Mouse (Mus musculus) kidney, postnatal 4 days (tissue): ENCODE results near the gene Ccdc120.
"Not testable (repeated sequence)": the region's sequence is repeated elsewhere in the genome, so short reads cannot be mapped to it uniquely, and the experiment has no call there.

Source experiments
- DNase-seq, 2 experiments: peaks; one replicate each; pipeline ENCODE4 v3.0.0; 2021; ENCODE audit warnings: mixed read lengths in 2 of 2

The Ccdc120 gene

DNA sequence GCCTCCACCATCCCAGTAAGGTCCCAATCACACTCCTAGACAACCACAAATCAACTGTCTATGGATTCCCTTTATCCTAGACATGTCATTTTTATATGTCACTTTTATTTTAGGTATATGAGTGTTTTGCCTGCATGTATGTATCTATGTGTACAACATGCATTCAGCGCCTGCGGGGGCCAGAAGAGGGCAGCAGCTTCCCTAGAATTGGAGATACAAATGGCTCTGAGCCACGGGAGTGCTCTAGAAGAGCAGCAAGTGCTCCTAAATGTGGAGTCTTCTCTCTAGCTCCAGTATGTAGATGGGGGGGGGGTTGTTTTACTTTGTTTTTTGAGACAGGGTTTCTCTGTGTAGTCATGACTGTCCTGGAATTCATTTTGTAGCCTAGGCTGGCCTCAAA lies 2.9 kb upstream of the Ccdc120 start:
- DNase-seq: peak in 1 of 2 experiments; percentile 40

DNA sequence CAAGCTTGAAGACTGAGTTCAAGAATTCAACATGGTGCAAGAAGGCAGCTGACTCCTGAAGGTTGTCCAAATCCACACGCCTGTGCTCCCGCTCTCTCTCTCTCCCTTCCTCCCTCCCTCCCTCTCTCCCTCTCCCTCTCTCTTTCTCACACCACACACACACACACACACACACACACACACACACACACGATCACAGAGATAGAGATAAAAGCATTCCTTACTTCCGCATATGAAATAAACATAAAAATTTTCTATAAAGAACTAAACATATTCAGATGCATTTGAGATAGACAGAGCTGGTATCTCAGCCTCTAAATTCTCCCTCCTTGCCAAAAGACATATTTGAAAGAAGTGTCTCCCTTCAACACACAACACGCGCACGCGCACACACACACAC lies 5.3 kb downstream of the Ccdc120 start:
- DNase-seq: no peak

DNA sequence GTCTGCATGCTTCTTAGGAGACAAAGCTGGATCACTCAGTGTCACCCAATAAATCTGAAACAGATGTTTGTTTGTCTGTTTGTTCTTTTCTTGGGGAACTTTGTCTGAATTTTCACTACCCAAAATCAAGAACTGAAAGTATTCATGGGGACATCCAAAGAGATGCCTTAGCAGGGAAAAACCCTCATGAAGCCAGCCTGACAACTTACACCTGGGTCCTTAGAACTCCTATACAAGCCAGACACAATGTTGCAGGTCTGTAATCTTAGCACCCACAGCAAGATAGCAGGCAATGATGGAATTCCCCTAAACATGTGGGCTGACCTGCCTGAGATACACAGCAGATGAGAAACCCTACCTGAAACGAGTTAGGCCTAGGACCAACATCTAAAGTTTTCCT lies 5.8 kb downstream of the Ccdc120 start:
- no peak for DNase-seq

DNA sequence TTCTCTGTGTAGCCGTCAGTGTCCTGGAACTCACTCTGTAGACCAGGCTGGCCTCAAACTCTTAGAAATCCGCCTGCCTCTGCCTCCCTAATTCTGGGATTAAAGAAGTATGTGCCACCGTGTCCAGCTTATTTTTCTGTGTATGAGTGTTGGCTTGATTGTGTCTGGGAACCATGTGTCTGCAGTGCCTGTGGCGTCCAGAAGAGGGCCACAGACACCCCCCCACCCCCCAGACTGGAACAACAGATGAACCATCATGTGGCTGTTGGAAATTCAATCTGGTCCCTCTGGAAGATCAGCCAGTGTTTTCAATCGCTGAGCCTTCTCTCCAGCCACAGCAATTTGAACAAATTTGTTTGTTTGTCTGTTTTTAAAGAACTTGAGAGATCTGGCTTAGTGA lies 7.2 kb downstream of the Ccdc120 start:
- DNase-seq: no peak

DNA sequence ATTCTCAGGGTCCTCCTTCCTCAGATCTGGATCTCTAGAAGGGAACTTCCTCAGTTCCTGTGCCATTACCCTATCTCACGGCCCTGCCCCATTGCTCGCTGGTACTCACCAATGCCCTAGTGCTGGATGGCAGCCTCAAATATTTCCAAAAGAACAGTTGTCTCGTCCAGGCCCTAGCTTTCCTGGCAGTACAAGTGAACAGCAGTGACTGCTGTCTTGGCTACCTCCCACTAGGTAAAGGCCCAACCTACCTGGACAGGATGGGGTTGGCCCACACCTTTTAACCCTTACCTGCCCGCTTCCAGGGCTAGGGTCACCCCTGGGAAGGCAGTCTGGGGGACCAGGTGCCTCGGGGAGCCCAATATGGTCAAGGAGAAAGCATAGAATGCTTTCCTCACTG lies 9.6 kb downstream of the Ccdc120 start:
- DNase-seq: no peak

DNA sequence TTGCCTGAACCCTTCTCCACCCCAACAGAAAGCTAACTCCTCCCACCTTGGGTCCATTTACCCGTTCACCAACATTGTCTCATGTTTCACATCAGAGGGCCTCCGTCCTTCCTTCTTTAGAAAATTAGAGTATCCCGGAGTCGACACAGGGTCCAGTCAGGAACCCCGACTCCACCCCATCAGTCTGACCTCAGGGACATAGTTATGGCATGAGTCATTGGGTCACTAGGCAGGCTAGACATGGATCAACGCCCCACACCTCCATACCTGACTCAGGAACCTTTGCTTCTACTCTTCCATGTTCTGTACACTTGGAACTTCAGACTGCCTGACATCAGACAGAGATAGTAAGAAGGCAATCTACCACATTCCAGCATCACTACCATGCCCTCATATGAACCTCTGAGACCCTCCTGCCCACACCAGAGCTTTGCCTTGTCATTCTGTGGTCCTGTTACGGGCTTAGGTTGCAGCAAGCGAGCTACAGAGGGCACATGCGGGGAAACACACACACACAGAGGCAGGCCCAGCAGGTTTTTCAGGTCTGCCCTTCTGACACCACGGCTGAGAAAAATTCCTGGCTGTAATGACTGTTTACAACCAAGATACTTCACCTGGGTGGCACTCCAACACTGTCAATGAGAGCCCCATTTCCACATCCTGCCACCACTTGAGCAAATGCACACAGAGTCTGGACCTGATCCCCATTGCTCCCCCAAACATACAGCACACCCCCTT lies 10.5 kb downstream of the Ccdc120 start:
- peak; percentile 24 to 48 for DNase-seq

DNA sequence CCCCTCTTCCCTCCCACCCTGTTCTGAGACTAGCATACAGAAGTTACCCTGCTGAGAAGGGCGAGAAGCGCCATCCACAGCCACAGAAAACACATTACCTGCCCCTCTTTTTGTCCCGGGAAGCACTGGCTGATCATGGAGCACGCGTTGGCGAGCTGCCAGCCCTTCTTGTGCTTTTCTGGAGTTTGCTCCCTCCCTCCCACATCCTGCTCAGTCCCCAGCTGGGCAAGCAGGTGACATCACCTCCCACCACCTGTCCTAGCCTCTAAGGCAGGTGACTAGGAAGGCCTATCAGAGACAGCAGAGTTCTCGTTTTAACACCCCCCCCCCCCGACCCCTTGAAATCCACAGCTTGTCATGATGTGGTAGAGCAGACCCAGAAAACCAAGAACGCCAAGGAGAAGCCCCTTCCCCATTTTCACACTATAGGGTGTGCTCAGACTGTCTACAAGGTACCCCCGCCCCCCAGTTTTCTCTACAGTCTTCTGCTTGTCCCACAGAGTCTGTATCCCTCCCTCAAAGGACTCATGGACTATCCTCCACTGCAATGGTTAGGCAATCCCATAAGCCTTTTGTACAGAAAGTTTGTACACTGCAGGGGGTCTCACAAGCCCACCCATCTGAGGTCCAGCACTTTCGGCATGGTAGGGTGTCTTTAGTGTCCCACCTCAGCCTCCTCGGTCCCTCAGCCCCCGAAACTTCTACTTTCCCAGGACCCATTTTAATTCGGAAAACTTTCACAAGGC lies 11.2 kb downstream of the Ccdc120 start:
- DNase-seq: peak; percentile 80 to 89

DNA sequence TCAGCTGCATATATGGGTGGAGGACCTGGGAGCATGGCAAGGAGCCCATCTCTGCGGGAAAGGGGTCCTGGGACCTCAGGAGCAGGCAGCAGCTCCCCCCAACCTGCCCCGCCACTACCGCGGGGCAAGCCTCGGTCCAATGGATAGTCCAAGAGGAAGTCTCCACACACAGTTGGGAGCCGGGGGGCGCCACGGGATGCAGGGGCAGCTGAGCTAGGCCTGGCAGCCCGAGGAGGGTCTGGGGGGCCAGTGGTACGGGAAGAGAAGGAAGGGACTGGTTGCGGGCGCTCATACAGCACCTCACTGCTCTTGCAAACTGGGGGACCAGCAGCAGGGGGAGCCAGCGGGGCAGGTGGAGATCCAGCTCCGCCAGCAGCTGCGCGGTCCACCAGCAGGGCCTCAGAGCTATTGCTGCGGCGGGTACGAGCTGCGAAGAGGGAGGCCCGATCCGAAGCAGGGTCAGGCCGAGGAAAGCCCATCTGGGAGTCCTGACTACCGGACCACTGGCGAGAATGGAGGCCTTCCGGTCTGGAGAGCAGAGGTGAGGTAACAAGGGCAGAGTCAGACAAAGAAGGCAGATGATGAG lies 17.0 kb downstream of the Ccdc120 start:
- peak; percentile 86 to 89 for DNase-seq

DNA sequence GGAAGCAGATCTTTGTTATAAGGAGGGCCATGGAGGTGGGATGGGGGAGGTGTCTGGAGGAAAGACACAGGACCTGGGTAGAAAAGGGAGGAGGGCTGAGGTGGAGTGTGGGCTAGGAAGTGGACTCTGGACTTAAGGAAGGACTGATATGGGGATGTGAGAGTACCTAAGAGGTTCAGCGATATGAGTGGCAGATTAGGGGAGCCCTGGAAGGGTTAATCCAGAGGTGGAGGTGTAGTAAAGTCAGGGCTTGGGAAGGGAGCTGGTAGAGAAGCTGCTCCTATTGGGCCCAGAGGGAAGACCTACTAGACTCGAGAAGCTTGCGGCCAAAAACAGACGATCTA lies 21.8 kb downstream of the Ccdc120 start:
- DNase-seq: no peak

DNA sequence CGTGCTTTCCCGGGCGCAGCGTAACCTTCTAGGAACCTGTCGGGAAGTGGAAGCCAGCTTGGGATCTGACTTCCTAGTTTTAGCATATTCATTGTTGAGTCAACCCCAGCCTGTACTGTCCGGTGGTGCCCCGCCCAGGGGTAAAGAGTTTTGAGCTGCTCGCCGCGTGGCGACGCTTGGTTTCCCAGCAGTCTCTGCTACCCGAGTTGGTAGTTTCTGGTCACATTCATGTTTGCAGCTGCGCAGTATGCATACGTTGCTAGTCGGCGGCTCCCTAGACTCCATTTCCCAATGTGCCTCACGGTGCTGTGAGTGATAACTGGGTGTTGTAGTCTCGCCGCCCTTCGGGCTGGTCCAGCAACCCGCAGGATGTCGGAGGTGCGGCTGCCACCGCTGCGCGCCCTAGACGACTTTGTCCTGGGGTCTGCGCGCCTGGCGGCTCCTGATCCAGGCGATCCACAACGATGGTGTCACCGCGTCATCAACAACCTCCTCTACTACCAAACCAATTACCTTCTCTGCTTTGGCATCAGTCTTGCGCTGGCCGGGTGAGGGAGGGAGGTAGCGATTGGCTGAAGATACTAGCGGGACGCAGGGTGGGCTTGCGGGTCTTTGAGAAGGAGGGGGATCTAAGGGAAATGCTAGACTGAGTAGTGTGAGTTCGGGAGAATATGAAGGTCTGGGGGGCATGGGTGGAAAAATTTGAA lies 22.3 kb downstream of the Ccdc120 start, which contains the start of gene Praf2:
TSS of gene Praf2 (plus strand) at position 225 of the 707 bp plus-strand sequence.
- peak; percentile 78 to 82 for DNase-seq

DNA sequence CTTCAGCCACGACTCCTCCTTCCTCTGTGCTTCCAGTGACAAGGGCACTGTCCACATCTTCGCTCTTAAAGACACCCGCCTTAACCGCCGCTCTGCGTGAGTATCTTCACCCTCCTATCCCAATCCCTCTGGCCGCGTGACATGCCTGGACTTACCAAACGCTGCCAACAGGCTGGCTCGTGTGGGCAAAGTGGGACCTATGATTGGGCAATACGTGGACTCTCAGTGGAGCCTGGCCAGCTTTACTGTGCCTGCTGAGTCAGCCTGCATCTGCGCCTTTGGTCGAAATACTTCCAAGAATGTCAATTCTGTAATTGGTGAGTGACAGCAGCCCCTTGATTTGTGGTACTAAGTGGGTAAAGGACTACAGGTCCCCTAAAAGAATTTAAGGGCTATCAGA lies 23.5 kb downstream of the Ccdc120 start:
- no peak for DNase-seq

DNA sequence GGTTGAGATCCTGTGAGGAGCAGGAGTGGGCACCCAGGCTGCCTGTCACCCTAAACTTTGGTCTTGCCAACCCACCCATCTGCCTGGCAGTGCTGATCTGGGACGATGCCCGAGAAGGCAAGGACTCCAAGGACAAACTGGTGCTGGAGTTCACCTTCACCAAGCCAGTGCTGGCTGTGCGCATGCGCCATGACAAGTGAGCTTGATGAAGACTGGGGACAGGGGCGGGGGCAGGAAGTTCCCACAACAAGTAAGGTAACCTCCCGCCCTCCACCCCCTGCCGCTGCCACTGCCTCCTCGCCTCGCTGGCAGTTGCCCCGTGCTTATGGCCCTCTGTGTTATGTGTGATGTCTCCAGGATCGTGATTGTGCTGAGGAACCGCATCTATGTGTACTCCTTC lies 24.9 kb downstream of the Ccdc120 start:
- DNase-seq: no peak

DNA sequence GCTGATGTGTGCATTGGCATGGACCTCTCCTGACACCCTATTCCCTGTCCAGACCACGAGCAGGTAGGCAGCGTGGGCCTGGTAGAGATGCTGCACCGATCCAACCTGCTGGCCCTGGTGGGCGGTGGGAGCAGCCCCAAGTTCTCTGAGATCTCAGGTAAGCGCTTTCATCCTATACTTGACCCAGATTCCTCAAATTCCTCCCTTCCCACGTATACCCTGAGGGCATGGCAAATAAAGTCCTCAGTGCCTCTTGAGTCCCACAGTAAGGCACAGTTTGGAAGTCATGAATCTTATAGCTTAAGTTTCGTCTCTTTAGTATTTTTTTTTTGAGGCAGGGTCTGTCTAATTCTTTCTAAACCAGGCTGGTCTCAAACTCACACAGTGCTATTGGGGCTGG lies 26.6 kb downstream of the Ccdc120 start:
- no peak for DNase-seq

DNA sequence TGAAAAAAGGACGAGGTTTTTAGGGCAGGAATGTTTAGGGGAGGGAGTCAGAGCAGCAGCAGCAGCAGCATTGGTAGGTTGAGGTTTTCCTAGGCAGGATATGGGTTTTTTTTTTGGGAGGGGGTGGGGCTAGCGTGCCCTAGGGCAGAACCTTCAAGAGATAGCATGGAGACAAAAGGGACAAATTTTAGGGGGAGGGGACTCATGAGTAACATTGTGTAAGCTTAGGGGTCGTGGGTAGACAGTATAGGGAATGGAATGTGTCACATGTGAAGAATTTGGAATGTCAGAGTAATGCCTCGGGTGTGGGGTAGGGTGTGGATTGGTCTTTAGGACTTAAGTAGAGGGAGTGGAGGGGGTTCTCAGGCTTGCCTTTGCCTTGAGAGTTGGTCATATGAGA lies 28.0 kb downstream of the Ccdc120 start:
- no peak for DNase-seq

DNA sequence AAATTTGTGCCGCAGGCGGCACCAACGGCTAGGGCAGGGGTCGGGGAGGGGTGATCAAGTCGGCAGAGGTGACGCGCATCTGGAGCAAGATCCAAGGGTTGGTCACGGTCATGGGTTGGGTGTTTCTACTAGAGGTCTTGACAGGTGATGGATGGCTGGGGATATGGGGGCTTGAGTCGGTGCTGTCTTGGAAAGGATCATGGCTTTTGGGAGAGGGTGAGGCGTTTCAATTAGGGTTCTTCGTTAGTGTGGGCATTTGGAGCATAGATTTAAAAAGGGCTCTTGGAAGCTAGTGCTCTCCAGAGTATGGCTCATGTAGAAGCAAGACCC lies 28.5 kb downstream of the Ccdc120 start:
- no peak for DNase-seq

DNA sequence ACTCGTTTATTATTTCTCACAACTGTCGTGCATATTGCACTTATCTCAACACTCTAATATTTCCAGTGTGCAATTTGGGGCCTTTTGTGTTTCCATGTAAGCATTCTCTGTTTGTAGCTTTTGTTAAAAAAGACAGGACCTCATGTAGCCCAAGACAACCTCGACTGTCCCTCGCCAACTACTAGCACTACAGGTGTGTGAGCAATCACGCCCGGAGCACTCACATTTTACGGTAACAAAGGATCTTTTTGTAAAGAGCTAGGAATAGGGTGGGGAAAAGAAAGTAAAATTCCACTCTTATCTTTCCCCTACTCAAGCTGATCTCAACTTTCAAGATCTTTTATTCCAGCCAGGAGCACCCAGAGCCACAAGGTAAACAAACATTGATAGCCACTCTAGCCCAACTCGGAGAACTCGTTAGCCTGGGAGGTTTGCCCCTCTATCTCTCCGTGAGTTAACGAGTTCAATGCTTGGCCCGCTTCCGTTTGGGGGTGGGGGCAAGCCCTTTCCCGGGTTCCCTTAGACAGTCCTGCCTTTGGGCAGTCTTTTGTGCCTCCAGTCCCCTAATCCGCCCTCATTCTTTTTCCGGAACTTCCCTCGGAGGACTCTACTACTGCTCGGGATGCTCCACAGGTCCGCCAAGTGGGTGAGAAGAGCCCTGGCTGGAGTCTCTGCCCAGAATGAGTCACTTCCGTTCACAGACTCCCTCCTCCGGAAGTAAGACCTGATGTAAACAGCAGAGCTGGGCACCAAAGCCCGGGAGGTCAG lies 29.0 kb downstream of the Ccdc120 start, which contains the start of gene Gm45208:
TSS of gene Gm45208 (plus strand) at position 732 of the 768 bp plus-strand sequence.
- DNase-seq: peak; percentile 70 to 75

DNA sequence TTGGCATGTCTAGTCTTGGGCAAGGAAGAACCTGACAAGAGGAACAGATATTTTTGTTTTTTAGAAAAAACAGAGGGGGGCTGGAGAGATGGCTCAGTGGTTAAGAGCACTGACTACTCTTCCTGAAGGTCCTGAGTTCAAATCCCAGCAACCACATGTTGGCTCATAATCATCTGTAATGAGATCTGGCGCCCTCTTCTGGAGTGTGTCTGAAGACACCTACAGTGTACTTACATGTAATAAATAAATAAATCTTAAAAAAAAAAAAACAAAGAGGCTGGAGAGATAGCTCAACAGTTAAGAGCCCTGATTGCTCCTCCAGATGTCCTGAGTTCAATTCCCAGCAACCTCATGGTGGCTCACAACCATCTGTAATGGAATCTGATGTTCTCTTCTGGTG lies 34.6 kb downstream of the Ccdc120 start:
- DNase-seq: not testable (repeated sequence)

DNA sequence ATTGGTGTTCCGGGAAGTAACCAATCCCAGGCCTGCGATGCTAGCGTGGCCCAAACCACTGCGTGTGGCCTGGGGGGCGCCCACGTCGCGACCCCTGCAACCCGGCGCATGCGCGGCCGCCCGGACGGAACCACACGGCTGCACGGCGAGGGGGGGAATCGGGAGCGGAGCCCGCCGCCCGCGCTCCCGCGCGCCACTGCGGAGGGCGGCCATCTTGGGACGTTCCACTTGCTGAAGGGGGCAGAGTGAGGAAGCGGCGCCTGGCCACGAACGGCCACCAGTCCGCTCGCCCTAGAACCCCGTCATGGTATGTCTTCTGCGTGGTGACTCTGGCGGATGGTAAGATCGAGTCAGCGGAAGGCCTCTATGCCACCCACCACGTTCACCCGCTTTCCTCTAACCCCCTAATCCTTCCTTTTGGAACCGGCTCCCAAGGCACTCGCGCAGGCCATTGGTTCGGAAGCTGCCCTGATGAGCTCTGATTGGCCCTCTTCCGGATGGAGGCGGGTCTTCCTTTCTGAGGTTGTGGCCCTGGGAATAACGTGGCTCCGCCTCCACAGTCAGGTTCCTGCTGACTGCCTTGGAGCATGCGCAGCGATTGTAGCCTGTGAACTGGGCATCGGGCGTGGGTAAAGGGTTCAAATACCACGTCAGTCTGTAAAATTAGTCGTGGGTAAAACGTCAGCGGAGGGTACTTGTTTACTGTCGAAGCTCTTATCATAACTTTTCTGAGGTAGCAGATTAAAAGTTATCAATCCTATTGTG lies 36.4 kb downstream of the Ccdc120 start, which contains the start of gene Wdr45:
TSS of gene Wdr45 (plus strand) at position 199 of the 765 bp plus-strand sequence.
- peak; percentile 91 to 95 for DNase-seq

DNA sequence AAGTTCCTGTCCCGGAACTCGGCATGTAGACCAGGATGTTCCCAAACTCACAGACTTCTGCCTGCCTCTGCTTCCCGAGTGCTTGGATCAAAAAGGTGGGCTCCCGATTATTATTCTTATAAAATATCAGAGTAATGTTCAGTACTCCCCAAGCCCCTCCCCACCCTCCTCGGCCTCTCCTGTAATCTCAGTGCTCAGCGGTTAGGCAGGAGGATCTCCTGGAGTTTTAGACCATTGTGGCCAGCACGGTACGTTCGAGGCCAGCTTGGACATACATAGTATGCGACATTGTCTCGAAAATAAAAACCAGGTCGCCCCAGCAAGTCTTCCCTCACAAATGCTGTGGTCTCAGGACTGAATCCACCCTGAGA lies 37.0 kb downstream of the Ccdc120 start:
- not testable (repeated sequence) for DNase-seq

DNA sequence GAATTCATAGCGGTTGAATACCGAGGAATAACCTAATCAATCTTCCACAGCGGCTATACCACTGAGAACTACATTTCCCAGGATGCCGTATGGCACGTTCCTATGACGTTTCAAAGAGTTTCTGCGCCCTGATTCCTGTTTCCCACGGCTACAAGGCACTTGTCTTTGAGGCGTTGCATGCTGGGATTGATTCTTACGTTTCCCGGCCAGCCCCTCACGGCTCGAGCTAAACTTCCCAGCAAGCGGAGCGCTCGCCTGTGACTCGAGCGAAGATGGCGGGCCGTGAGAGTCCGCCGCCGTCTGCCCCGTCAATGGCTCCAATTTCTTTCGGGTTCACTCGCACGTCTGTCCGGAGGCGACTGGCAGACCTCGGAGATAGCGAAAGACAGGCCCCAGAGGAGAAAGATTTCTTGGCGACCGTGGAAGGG lies 53.7 kb downstream of the Ccdc120 start, which contains the start of gene Gpkow:
TSS of gene Gpkow (plus strand) at position 178 of the 428 bp plus-strand sequence.
- peak; percentile 79 to 87 for DNase-seq

DNA sequence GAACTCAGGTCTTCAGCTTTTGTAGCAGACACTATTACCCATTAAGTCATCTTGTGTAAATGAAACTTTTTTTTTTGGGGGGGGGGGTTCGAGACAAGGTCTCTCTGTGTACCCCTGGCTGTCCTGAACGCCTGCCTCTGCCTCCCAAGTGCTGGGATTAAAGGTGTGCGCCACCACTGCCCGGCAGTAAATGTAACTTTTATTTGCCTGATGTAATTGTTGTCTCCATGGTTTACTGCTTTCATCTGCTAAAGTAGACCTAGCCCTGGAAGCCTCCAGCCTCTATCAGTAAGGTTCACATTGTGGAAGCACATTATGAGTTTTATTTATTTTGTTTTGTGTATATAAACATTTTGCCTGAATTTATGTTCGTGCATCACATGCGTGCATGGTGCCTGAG lies 54.2 kb downstream of the Ccdc120 start:
- DNase-seq: no peak

DNA sequence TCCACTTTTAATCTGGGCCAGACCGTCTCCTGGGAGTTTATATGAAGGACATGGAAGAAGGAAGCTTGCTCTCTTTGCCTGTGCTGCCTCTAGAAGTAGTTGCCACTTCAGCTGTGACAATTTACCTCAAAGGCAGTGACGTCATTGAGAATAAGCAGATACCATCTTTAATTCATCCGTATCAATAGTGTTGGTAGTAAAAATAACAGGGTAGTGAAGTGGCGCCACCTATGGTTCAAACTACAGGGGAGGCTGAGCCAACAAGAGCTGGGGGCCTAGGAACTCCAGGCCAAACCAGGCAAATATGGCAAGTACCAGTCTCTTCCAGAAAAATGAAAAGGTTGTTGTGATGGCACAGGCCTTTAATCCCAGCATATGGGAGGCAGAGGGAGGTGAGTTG lies 57.8 kb downstream of the Ccdc120 start:
- DNase-seq: peak; percentile 37 to 50
